Mouse (Mus musculus): Measurements from ENCODE around the gene Gdi2.
"Not testable (repeated sequence)": the region's sequence is repeated elsewhere in the genome, so short reads cannot be mapped to it uniquely, and the experiment has no call there.

The Gdi2 gene

DNA sequence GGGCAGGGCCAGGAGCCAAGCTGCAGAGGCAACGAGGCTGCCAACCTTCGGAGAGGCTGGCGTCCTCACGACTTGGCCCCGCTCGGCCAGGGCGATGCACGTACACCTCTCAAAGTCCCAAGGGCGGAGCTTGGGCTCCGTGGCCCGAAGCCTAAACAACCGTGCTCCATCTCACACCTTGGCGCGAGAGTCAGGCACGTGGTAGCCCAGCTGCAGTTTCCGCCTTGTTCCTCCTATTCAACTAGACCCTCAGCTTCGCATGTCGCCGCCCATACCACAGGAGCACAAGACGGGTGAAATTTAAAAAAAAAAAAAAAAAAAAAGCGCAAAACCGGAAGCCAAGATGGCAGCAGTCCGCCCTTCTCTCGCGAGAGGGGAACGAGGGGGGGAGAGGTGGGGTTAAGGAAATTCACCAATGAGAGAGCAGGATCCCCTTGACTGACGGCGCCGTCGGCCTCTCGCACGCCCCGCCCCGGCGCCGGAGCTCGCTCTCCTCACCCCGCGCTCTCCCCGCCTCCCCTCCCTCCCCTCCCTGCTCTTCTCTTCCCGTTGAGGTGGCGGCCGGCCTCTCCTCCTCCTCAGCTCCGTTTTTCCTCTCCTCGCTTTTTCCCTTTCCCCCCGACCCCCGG, at the start of gene Gdi2:
Gdi2 (plus strand) TSS at position 470 of the 629 bp plus-strand sequence.
- DNase-seq = peak; percentile 97 to 98

DNA sequence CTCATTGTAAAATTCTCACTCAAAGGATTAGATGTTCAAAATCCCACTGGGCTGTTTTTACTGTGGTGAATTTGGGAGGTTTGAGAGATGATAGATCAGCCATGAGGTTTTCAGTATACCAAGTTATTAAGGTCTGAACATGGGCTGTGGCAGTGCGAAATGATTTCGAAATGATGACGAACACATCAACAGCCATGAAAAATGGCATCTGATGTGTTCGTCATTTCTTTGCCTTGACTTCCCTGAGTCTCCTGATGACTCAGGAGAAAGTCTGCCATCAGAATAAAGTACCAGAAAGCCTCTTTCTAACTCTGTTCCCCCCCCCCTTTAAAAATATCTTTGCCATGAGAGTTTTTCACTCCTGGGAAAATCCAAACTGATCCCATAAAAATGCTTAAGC, 42.3 kb upstream of the Gdi2 start:
- DNase-seq = no peak

DNA sequence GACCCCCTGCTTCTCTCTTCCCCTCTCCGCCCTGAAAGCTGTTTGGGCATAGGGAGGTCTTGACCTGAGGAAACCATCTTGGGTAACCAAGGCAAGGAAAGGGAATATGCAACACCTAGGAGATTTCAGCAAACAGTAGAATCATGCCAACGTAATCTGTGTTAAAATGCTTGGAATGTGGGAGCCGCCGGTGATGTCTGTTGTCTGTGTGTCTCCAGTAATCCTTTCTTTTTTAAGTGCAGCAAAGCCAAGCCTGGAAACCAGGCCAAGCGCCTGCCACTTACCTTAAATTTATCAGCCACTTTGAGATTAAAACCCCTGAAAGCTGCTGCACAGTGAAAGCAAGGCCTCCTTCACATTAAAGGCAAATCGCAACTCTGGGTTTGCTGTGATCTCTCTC, 36.8 kb upstream of the Gdi2 start:
- not testable (repeated sequence) for DNase-seq

DNA sequence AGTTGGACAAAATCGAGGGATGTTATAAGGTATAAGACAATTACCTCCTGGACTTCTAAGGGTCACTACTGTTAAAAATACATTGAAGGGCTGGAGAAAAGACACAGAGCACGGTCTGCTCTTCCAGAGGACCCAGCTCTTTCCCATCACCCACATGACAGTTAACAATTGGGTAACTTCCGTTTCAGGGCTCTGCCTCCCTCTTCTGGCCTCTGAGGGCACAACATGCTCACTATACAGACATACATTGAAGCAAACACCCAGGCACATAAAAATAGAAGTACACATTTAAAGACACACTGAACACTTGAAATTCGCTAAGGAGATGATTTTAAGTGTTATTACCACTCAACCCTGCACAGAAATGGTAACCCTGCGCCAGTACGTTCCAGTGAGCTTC, 22.5 kb upstream of the Gdi2 start:
- DNase-seq = peak in 1 of 2 experiments; percentile 26

DNA sequence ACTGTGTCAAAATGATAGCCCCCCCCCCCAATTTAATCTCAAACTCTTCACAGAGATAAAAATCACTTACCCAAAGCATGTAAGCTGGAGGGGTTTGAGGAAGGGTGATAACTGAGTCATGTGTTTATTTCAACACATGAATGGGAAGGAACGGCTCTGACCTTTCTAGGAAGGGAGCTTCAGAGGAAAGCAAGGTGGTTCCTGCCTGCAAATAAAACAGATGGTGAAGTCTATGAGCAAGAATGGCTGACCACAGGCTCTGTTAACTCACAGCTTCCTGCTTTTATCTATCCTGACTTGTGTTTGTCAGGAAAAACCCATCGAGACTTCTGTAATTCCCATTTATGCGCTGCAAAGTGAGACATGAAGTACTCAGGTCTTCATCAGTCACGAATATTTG, 18.5 kb upstream of the Gdi2 start:
- not testable (repeated sequence) for DNase-seq

DNA sequence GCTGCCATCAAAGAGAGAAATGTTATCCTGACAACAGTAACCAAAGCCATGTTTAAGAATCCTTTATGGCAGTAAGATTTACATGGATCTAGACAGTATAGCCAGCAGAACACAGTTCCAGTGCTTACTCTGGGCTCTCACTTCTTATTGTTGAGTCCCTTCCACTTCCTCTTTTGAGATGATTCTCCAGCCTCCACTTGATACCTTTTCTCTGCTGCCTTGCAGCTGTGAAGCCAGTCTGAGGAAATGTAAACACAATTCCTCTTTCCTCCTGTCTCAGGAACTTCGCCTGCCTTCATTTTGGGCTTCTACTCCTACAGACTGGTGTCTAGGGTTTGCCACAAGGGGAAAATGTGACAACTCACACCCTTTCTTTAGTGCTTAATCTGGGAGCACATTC, 17.9 kb upstream of the Gdi2 start:
- DNase-seq = not testable (repeated sequence)

DNA sequence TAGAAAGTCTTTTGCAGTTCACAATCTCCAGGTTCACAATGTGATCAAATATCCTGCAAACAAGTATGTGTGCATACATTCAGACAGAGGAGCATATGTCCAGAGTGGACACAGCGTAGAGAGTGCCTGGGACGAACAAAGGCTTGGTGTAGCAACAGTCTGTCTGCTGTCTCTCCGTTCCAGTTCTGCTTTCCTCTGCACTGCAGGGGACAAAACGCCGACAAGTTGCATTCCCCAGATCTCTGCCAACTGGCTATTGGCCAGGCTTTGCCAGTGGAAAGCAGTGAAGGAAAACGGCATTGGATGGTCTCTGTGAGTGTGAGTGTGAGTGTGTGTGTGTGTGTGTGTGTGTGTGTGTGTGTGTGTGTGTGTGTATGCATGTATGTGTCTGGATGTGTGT, 14.4 kb upstream of the Gdi2 start:
- DNase-seq = peak; percentile 45 to 73

DNA sequence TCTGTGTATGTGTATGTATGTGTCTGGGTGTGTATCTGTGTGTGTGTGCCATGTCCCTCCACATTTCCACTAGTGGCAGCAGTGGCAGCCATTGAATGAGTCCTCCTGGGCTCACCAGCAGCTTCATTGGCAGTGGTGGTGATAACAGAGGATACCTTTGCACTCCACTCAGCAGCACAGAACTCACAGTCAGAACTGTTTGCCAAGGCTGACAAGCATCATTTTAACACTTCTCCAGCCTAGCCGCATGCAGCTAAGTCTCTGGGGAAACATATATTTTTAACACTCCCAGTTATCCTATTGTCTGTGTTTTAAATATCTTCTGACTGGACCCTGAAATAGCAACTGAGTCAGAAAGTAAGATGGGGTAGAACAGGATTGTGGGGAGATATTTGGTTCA, 13.9 kb upstream of the Gdi2 start:
- DNase-seq = no peak

DNA sequence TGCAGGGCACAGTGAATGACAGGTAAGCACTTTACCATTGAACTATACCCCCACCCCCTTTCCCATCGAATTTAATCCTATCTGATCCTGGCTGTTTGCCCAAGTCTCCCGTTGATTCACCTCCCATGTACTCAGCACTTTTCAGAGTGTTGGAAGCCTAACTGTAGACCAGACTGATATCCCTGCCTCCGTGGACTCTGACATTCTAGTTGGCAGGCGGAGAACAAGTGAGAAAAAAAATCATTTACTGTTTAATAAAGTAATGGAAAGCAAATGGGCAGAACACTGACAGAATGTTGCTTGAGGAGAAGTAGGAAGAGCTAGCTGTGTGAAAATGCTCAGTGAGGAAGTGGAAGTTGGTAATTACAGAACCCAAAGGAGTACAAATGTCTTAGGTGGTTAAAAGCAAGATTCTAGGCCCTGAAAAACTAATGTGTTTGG, 12.2 kb upstream of the Gdi2 start:
- peak; percentile 26 to 47 for DNase-seq

DNA sequence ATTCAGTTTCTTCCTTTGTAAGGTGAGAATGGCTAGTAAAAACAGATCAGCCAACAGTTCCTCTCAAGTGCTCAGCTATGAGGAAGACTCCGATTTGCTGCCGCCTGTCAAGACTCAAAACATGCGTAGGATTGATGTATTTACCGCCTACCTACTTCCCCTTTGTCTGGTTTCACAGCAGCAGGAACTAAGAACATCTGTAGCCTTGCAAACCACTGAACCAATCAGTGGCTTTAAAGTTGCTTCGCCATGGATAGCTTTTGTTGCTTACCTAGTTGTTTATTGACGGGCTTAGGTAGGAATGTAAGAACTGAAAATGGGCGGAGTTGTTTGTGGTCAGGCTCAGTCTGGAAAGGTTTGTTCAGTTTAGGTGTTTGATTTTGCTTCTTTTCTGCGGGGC, 11.5 kb upstream of the Gdi2 start:
- DNase-seq = no peak

DNA sequence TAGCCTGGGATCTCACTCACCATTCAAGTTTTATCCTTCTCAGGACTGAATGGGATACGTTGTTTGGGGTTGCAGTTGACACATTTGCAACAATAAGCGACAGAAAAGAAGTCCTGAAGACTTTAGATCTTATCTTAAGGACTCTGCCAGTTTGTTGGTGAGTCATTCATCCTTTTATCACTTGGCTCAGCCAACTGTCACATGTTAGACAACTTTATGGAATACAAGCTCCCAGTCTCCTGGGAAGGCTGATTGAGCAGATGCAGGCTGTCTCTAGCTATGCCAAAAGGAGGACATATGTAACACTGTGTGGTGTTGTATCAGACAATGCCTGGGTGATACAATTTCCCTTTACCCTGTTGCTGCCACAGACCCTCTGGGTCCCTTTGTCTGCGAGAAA, 7.4 kb upstream of the Gdi2 start:
- no peak for DNase-seq

DNA sequence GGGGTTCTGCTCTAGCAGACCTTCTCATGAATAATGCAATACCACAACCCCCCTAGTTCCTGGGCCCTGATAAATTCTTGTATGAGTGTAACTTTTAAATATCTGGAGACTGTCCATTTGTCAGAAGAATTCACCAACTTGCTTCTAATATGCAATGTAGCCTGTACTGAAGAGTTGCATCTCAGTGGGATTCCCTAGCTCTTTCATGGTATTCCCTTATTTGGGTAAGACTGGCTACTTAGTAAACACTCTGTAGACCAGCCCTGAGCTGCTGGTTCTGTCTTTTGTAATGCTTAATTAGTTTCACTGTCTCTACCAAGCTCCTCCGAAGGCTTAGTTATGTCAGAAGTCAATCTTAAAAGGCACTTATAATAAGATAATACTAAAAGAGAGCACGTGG, 6.7 kb upstream of the Gdi2 start:
- DNase-seq = not testable (repeated sequence)

DNA sequence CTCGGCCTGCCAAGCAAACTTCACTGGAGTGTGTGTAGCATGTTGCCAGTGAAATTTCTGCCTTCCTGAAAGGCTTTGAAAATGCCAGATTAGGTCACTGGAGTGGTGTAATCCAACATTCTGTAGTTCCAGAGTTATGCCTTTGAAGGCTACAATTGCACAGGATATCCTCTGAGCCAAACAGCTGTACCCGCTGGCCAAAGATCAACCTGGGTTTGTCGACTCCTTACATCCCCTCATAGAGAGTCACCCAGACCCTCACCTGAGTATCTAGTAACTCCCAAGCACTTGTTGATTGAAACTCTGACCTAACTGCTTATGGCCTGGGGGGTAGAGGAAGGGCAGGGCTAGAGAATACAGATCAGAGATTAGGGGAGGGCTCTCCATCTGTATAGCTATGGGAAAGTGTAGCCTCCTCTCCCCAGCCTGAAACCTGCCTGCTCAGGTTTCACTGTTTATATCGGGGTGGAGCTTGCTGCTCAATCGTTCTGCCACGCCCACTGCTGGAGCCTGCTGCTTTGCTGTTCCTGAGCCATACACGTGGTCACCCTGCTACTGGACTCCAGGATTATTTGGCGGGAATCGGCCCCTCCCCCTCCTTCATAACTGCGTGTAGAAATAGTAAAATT, 6.1 kb upstream of the Gdi2 start:
- no peak for DNase-seq

DNA sequence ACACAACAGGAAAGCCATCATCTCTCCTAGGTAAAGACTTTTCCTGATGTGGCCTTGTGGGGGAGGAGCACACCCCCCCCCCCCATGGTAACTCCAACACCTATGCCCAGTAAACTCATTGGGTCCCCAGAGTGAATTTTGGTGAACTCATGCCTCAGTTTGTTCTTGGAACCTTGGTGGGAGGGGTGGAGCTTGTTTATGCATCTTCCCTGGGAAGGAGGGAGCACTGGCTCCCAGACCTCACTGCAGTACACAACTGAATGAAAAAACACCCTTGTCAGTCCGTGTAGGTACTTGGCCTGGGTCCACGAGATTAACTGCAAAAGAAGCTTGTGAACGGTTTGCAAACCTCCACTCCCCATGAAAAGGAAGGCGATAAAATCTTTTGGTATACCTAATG, 5.4 kb upstream of the Gdi2 start:
- DNase-seq = no peak

DNA sequence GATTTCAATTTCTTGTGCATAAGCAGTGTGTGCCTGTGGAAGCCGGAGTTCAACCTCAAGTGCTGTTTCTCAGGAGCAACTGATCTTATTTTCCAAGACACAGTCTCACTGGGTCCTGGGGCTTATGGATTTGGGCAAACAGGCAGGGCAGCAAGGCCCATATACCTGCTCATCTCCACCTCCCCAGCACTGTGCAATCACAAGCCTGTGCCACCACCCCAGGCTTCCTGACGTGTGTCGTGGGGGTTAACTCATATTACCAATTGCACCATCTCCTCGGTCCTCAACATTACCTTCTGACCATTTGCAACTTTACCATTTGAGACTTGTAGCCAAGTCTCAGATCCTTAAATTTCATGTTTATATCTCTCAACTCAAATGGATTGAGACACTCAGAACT, 3.7 kb upstream of the Gdi2 start:
- DNase-seq = no peak

DNA sequence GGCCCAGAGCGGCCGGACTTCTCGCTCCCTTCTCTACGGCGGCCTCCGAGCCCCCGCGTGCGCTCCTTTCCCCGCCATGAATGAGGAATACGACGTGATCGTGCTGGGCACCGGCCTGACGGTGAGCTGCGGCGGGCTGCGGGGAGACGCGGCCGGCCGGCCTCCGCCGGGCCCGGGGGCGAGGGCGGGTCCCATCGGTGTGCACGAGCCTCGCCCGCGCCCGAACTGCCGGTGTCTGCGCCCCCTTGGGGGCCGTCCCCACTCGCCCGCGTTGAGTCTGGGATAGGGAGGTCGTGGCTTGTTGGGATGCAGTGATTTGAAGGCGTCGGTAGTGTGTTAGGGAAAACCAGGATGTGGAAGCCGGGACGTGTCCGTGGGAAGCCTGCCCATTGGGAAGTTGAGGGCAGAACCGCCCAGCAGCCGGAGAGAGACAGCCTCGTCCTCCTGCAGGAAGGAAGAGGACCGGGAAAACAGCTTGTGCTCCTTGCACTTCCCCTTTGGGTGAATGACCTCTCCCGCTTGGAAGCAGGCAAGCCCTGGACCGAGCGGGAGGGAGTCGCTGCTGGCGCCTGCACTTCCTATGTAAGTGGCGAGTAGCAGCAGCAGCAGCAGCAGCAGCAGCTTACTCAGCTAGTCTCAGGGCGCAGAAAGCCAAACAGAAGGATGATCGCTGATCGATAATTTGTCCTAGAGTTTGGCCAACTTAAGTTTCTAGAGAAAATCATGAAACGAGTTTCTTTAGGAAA, 533 bp downstream of the Gdi2 start:
- DNase-seq = peak; percentile 77 to 82

DNA sequence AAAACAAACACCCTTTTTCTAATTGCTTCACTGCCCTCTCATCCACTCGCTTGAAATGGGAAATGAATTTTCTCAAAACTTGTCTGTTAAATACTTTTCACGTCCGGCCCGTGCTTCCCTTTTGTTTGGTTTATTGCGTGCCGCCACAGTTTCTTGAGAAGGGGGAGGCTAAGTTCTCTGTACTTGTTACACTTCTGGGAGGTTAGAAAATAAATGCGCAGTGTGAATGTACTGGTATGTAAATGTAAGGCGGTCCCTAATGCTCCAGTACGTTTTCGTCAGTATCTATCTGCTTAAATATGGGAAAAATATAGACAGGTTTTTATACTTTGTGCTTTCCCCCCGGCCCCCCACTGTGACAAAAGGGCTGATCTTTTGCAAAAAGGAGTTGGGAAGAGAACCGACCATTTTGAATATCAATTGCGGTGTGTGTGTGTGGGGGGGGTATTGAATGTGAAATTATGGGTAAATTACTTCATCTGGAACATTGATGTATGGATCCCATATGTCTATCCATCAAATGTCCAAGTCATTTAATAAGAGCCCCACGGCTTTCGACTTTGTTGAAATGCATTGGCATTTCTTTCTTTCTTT, 1.2 kb downstream of the Gdi2 start:
- DNase-seq = peak; percentile 37 to 61

DNA sequence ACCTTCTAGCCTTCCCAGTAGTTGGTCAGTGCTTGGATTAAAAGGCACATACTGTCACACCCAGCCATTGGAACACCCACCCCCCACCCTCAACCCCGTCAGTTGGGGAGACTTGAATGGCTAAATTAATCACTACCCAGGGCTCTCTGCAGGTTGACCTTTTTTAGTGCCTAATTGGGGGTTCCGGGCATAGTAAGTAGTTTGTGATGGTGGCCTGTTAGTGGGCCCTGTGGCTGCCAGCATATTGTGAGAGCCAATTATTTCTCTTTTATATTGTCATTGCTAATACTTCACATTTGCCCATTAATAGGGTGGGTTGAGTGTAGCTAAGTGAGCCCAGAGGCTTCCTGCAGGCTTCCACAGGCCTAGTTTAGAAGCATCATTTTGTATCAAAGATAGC, 2.3 kb downstream of the Gdi2 start:
- no peak for DNase-seq

DNA sequence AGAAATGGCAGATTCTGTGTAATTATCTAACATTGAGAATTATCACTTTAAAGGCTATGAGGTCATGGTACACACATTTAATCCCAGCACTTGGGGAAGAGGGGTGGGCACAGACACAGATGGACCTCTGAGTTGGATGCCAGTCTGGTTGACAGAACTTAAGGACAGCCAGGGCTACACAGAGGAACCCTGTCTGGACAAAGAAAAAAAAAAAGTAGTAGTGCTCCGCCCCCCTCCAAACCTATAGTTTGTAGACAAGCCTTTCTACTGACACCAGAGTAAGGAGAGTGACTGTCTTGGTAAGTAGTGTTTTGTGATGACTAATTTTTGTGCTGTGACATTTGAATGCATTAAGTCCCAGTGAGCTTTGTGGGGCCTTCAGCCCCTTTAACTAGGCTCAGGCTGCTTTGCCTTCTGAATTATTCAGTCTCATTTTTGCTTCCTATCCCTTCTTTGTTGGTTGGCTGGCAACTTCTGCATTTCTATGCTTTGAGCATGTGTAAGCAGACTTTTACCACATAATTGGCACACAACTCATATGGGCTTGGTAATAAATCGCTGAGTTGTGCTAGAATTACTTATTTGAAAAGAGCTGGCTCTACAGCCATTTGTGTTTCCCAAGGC, 3.4 kb downstream of the Gdi2 start:
- no peak for DNase-seq

DNA sequence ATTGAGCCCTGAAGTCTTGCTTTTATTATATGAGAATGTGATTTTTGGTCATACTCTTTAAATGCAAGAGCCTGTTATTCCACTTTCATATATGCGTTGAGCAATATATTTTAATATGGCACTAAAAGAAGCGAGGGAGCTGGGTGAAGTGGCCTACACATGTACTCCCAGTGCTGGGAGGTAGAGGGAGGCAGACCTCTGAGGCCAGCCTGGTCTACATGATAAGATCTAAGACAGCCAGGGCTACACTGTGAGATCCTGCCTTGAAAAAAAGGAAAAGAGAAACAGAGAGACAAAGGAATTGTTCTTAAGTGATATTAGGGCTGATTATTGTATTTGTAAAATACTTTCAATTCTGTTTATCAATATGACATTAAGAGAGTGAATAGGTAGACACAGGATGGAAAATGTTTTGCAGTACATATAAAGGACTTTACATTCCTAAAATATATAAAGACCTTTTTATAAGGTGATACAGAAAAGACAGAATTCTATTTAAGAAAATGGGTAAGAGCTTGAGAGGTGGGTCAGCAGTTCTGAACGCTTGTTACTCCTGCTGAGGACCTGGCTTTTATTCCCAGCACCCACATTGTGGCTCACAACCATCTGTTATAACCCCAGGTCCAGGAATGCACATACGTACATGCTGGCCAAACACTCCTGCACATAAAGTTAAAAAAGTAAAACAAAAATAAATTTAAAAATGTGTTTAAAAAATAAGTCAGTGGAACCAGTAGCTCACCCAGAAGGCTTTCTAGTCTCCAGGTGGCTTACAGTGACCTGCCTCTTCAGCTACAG, 6.4 kb downstream of the Gdi2 start:
- DNase-seq = peak in 1 of 2 experiments; percentile 51

DNA sequence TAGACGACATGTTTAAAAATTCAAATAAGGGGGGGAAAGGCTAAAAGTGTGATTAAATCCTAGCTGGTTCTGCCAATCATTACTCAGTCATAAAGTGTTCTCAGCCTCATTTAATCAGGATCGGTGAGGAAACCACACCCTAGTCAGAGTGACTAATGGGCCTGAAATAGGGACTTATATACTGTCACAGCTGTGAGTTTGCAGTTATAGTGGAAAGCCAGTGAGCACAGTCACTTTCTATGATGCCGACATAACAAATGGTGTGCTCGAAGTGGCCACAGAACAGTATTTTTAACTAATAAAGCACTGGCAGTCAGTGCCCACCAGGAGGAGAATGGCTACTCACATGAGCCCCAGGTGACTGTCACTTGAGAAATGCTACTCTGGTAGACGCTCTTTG, 7.1 kb downstream of the Gdi2 start:
- DNase-seq = no peak

DNA sequence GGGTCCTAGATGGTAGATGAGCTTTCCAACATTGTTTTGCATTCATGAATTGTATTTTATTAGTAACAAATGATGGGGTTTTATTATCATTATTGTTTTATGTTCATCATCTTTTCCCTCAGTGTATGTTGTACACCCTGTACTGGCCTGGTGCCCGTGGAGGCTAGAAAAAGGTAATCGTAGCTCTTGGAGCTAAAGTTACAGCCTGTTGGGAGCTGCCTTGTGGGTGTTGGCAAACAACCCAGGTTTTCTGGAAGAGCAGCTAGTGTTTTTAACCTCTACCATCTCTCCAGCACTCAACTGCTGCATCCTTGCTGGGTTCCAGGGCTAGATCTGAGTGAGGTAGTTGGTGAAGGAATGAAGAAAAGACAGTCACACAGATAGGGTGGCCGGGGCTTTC, 9.5 kb downstream of the Gdi2 start:
- peak; percentile 33 to 60 for DNase-seq
